Comparison of ENCODE assay signal across 11 mouse cellular contexts in the genomic region with DNA sequence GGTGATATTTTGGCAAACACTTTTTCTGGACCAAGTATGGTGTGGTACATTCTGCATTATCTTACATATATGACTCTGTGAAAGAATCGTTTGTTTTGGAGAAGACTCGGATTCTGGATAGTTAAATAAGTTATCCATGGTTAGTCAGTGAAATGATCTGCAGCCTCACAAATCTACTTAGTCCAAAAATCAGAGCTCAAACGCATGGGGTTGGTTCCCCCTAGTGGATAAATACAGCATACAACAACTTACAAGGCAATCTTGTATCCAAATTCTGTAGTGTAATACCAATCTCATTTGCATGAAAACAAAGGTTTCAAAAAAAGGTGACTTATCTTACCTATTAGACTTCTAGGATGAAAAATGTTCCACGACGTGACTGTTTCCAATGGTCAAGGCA. TPM values are rescaled to one million over a fixed set of nuclear protein-coding genes. Genes with fewer than 3 reads are reported as not detected.
A peak's percentile ranks its signal among the peaks of the same experiment; 100 is the strongest.
DNase-seq lines count a peak whose midpoint lies in the region; TF ChIP-seq lines count a peak whose summit lies in the region.
"Had no signal": no experiment of that assay in that cellular context is flagged by ENCODE, and none has a peak within 500 bp of the region (broad histone marks: within the 10 kb centered on the region; RNA-seq: fewer than 3 reads in every experiment).

No protein-coding gene starts in this region.

- peak in 1 of 2 experiments; percentile 4 for DNase-seq in cerebellum, adult 2 months
- DNase-seq in cerebellum, adult 8-10 months, result no peak
- DNase-seq in layer of hippocampus, adult 9-10 months (ENCODE audit: low spot score), result peak; percentile 2
- no peak for DNase-seq in layer of hippocampus, adult 9-11 months
- peak; percentile 17 for DNase-seq in embryo, embryonic 11 days
- no peak for DNase-seq in kidney, postnatal 10 days
- no peak for DNase-seq in spleen, postnatal 14 days (ENCODE audit: low spot score in 2 of 2)
- DNase-seq: adrenal gland, postnatal 14 days had no signal

- H3K36me3 ChIP-seq in E14TG2a.4 (ENCODE audit: insufficient read depth, low read length), result no peaks in the 10 kb centered on the region
- H3K36me3 ChIP-seq: liver, embryonic 15.5 days had no signal

- TF ChIP-seq POLR2A in cerebellum, adult 2 months (IDR thresholded peaks at IDR 0.05; ENCODE audit: borderline replicate concordance, insufficient read depth, low read length), result no peak

- no peaks in the 10 kb centered on the region for H3K9me3 ChIP-seq in E14TG2a.4 (ENCODE audit: low read length)
- H3K9me3 ChIP-seq: liver, embryonic 15.5 days had no signal

- H3K27me3 ChIP-seq in cerebellum, adult 2 months (ENCODE audit: control insufficient read depth, insufficient read depth, low read length), result no peaks in the 10 kb centered on the region
- H3K27me3 ChIP-seq in E14TG2a.4 (ENCODE audit: insufficient read depth, low read length), result no peaks in the 10 kb centered on the region
- H3K27me3 ChIP-seq: liver, embryonic 15.5 days had no signal

- whole genome bisulfite sequencing in cerebellum, adult 2 months, result 31% methylated on average over 5 of the region's 5 CpGs

- H3K27ac ChIP-seq in cerebellum, adult 2 months (ENCODE audit: insufficient read depth, low read length), result no peak overlapping the region
- H3K27ac ChIP-seq: liver, embryonic 15.5 days had no signal

- peak; percentile 3; the same call in 1 of the 2 replicates for TF ChIP-seq CTCF in cerebellum, adult 2 months (IDR thresholded peaks at IDR 0.05; ENCODE audit: borderline replicate concordance, insufficient read depth, low read depth, low read length)
- peak; percentile 57 for TF ChIP-seq CTCF in E14TG2a.4 (conservative IDR thresholded peaks at IDR 0.05; ENCODE audit: low read length)

- H3K4me1 ChIP-seq in cerebellum, adult 2 months (ENCODE audit: control insufficient read depth, insufficient read depth, low read length), result no peaks in the 10 kb centered on the region
- H3K4me1 ChIP-seq in E14TG2a.4 (replicated peaks; ENCODE audit: low read depth, low read length), result no peaks in the 10 kb centered on the region
- H3K4me1 ChIP-seq: liver, embryonic 15.5 days had no signal

- no peak overlapping the region for H3K4me3 ChIP-seq in cerebellum, adult 2 months (replicated peaks; ENCODE audit: insufficient read depth, low read depth, low read length)
- H3K4me3 ChIP-seq in E14TG2a.4 (replicated peaks; ENCODE audit: low read length), result no peak overlapping the region
- H3K4me3 ChIP-seq: liver, embryonic 15.5 days had no signal

RNA-seq across cellular contexts. Expression of gene Olfr1499, which starts 0.4 kb away (rescaled TPM):
- polyA plus RNA-seq in cerebellum, adult 2 months (2012; rRNA removed), result not detected in 2 replicates
- polyA plus RNA-seq: kidney, embryonic 14.5 days; liver, embryonic 15.5 days had no signal

RNA-seq across cellular contexts. Expression of gene Olfr1500, which starts 11.5 kb away (rescaled TPM):
- not detected in 2 replicates for polyA plus RNA-seq in cerebellum, adult 2 months (2012; rRNA removed)
- polyA plus RNA-seq: kidney, embryonic 14.5 days; liver, embryonic 15.5 days had no signal

RNA-seq across cellular contexts. Expression of gene Olfr1497, which starts 20.8 kb away (rescaled TPM):
- polyA plus RNA-seq in cerebellum, adult 2 months (2012; rRNA removed), result not detected in 2 replicates
- polyA plus RNA-seq: kidney, embryonic 14.5 days; liver, embryonic 15.5 days had no signal

RNA-seq across cellular contexts. Expression of gene Olfr1501, which starts 31.7 kb away (rescaled TPM):
- not detected in 2 replicates for polyA plus RNA-seq in cerebellum, adult 2 months (2012; rRNA removed)
- polyA plus RNA-seq: kidney, embryonic 14.5 days; liver, embryonic 15.5 days had no signal

RNA-seq across cellular contexts. Expression of gene Olfr1496, which starts 41.1 kb away (rescaled TPM):
- not detected in 2 replicates for polyA plus RNA-seq in cerebellum, adult 2 months (2012; rRNA removed)
- polyA plus RNA-seq: kidney, embryonic 14.5 days; liver, embryonic 15.5 days had no signal

Comparison
In these comparisons a context has a peak if more than half of its experiments do, and no peak if none do; other contexts are left out.
1. DNase-seq: peak in layer of hippocampus, adult 9-10 months (single experiment) and embryo, embryonic 11 days (single experiment); none in cerebellum, adult 8-10 months (single experiment), layer of hippocampus, adult 9-11 months (single experiment), kidney, postnatal 10 days (single experiment) and spleen, postnatal 14 days (0 of 2).